Mouse (Mus musculus) spleen, adult 2 months (tissue): ENCODE measurements around the gene Parvb. TPM values are rescaled to one million over a fixed set of nuclear protein-coding genes. Genes with fewer than 3 reads are reported as not detected.

ENCODE experiments used
- DNase-seq, 2 experiments: peaks; one replicate each; pipeline versions ENCODE4 v3.0.0 to v3.0.0-alpha.2; 2012 to 2021; ENCODE audit warnings: low spot score in 2 of 2, low read depth in 1 of 2
- H3K27ac ChIP-seq: fragments of 200-500 bp; 2 replicates; pipeline ENCODE4 v1.5.1; 2012; ENCODE audit warnings: low read length, inconsistent platforms; ENCODE audit not compliant: insufficient read depth
- H3K27me3 ChIP-seq: fragments of 200-500 bp; 2 replicates; pipeline ENCODE4 v1.6.1; 2012; ENCODE audit warnings: mild to moderate bottlenecking, moderate library complexity, low read length, inconsistent platforms; ENCODE audit not compliant: control insufficient read depth, insufficient read depth
- H3K36me3 ChIP-seq: fragments of 200-500 bp; 2 replicates; pipeline ENCODE4 v1.6.1; 2012; ENCODE audit warnings: mild to moderate bottlenecking, low read length, inconsistent platforms; ENCODE audit not compliant: control insufficient read depth, insufficient read depth
- H3K4me1 ChIP-seq: fragments of 200-500 bp; 2 replicates; pipeline ENCODE4 v1.6.1; 2011; ENCODE audit warnings: inconsistent platforms; ENCODE audit not compliant: control insufficient read depth, insufficient read depth, insufficient read length
- H3K4me3 ChIP-seq: fragments of 200-500 bp; 2 replicates; pipeline ENCODE4 v1.5.1; 2011; ENCODE audit warnings: mild to moderate bottlenecking, inconsistent platforms; ENCODE audit not compliant: insufficient read depth, insufficient read length; ENCODE audit errors: extremely low read depth
- CTCF ChIP-seq: fragments of 200-500 bp; IDR thresholded peaks from 2 replicates; pipeline ENCODE4 v1.5.1; 2011; ENCODE audit warnings: mild to moderate bottlenecking, inconsistent platforms; ENCODE audit not compliant: insufficient read depth, insufficient read length, insufficient replicate concordance; ENCODE audit errors: extremely low read depth
- POLR2A ChIP-seq: fragments of 200-500 bp; IDR thresholded peaks from 2 replicates; pipeline ENCODE4 v1.6.1; 2011; ENCODE audit warnings: low read depth, low read length, inconsistent platforms
- WGBS: fragments of 180-500 bp; shearing (Covaris S2); methylation state at CpG from one replicate; pipeline ENCODE4 v1.1.7; 2018; 5-methylcytosine and 5-hydroxymethylcytosine counted together
- polyA plus RNA-seq: library from polyadenylated mRNA; depleted of rRNA; stranded (reverse); fragments of >200 nt; gene quantifications from 2 replicates; pipeline ENCODE4 v1.2.3, GENCODE M21; 2012

Parvb gene
- polyA plus RNA-seq, 1 experiment = 39.9 TPM

DNA sequence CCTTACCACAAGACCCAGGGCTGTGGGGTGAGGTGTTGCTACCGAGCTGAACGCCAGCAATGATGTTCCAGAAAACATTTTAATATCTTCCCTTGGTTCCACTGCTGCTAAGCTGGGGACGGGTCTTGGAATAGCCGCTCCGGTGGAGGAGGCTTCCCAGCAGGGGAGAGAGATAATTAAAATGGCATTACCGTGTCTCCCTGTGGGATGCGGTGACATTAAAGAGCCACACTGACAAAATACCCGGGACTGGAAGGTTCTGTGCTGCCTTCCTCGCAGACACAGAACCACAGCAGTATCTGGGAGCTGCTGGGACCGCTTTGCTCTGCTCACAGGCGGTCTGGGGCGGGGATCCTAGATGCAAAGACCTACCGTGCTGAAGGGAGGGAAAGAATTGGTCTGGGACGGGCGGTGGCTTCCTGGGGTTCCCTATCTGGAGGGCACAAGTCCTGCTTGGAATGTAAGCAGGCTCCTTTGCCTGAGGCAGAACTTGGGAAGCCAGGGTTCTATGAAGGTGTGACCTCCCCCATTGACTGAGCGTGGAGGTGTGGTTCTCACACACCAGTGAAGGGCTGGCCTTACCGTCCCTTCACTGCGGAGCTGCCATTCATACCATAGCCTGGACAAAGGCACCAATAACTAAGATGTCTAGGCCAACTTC is 82.7 kb downstream of the Parvb start:
- H3K36me3 ChIP-seq = no peaks in the 10 kb centered on the region
- no peak for DNase-seq
- 0 out of 2 replicates have a peak overlapping the region, but pooled peaks have one; percentile 6 for H3K27ac ChIP-seq
- H3K4me3 ChIP-seq = no peak overlapping the region
- H3K27me3 ChIP-seq = no peaks in the 10 kb centered on the region
- 70% methylated on average over 18 of the region's 18 CpGs for WGBS
- TF ChIP-seq CTCF (no peak), POLR2A (no peak)
- peaks cover 30% of the 10 kb centered on the region; the same call in 1 of the 2 replicates for H3K4me1 ChIP-seq

DNA sequence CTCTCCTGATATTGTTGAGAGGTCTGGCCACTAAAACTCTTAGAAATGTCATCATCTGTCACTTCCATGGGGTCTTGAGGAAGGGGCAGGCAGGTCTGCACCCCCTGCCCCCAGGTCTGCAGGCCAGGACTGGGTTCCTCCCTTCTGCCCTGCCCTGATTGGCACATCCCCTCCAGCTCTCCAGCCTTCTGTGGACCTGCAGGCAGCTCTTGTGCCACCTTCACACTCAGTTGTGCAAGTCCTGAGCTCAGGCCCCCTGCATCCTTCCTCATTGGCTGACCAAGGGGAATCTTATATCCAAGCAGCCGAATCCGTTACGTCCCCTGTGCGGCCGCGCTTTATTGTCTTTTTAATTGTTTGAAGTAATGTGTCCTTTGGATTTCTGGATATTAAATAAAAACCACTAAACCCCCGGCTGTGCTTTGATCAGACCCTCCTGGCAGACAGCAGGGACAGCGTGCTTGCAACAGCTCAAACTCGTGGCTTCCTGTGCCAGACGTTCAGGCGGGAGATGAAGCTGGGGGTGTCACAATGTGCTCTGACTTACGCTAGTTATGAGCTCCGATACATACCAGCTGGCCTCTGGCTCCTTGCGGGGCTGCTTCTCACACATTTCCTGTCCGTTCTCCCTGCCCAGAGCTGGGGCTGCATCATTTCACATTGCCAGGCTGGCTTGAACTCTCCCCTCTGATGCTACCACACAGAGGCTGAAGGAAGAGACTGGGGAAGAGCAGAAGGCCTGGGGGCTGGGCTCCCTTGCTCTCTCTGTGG is 83.6 kb downstream of the Parvb start:
- peaks cover 30% of the 10 kb centered on the region; the same call in 1 of the 2 replicates for H3K4me1 ChIP-seq

GRCm38 (mm10) chr15:84319393-84319792 is 87.5 kb downstream of the Parvb start:
- no peaks in the 10 kb centered on the region for H3K27me3 ChIP-seq
- no peak overlapping the region for H3K4me3 ChIP-seq
- WGBS = 93% methylated on average over 4 of the region's 4 CpGs
- peaks cover 12% of the 10 kb centered on the region; the same call in 1 of the 2 replicates for H3K4me1 ChIP-seq
- no peak for DNase-seq
- H3K36me3 ChIP-seq = no peaks in the 10 kb centered on the region
- no peak overlapping the region for H3K27ac ChIP-seq
- TF ChIP-seq CTCF (no peak), POLR2A (no peak)

More for the DNA sequence above, 83.6 kb downstream of the Parvb start:
- no peak overlapping the region for H3K4me3 ChIP-seq
- H3K27me3 ChIP-seq = no peaks in the 10 kb centered on the region
- 46% methylated on average over 15 of the region's 15 CpGs for WGBS
- H3K36me3 ChIP-seq = no peaks in the 10 kb centered on the region
- DNase-seq = no peak
- H3K27ac ChIP-seq = peak overlapping the region; percentile 9; the same call in 1 of the 2 replicates
- TF ChIP-seq POLR2A = no peak
- TF ChIP-seq CTCF = no peak

DNA sequence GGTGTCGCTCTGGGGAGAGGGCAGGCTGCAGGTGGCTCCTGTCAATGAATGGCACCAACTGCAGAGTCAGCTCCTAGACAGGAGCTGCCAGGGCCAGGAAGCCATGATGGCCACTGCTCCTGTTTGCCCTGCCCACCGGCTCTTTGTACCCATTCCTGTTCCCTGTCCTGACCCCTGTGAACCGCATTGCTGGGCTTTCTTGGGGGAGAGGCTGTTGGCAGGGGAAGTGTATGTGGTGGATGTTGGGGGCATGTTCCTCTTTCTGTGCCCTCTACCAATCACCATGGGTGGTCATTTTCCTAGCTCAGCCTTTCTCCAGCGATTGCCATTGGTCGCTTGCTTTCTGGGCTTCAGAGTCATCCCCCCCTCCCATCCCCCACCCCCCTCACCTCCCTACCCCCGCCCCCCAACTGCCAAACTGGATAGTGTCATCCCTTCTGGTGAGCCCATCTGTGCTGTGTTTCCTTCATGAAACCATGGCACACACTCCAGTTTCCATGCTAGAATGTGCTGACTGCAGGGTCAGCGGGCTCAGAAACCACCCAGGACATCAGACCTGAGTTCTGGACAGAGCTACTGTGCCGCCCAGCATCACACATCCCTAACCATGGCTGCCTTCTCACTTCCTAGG is 89.8 kb downstream of the Parvb start:
- WGBS = 38% methylated on average over 8 of the region's 8 CpGs
- H3K36me3 ChIP-seq = no peaks in the 10 kb centered on the region
- H3K27ac ChIP-seq = peak overlapping the region; percentile 10
- peaks cover 10% of the 10 kb centered on the region; the same call in 1 of the 2 replicates for H3K4me1 ChIP-seq
- no peak for DNase-seq
- no peak overlapping the region for H3K4me3 ChIP-seq
- no peaks in the 10 kb centered on the region for H3K27me3 ChIP-seq
- TF ChIP-seq CTCF (no peak), POLR2A (no peak)

- Histone ChIP-seq H3K27ac (peak within 1 kb of the TSS; percentile 90), H3K36me3 (peaks cover 14% of the 10 kb centered on the region), H3K27me3 (no peaks in the 10 kb centered on the region), H3K4me1 (peaks cover 10% of the 10 kb centered on the region; the same call in 1 of the 2 replicates), H3K4me3 (peak within 1 kb of the TSS; percentile 72)
- 15% methylated on average over 10 of the region's 10 CpGs for WGBS
- TF ChIP-seq POLR2A (peak; percentile 47; the same call in 1 of the 2 replicates), CTCF (no peak)
- DNase-seq = peak in 1 of 2 experiments; percentile 69
These were observed 92.4 kb downstream of the Parvb start, which contains the start of gene Parvg for GRCm38 (mm10) chr15:84323966-84324869. Gene Parvg, plus strand, starts transcription at chr15:84324026.
